ENCODE assay signal across 8 mouse cellular contexts in genomic region chr13:21259171-21259631, GRCm38 (mm10). TPM values are rescaled to one million over a fixed set of nuclear protein-coding genes. Genes with fewer than 3 reads are reported as not detected.
DNase-seq lines count a peak whose midpoint lies in the region; ATAC-seq and TF ChIP-seq lines count a peak whose summit lies in the region.

No protein-coding gene starts in this region.

- H3K4me1 ChIP-seq in kidney, embryonic 16.5 days (ENCODE audit: insufficient read depth, low read length), result peaks cover 10% of the 10 kb centered on the region
- peaks cover 14% of the 10 kb centered on the region; the same call in 1 of the 2 replicates for H3K4me1 ChIP-seq in forebrain, embryonic 15.5 days
- peaks cover 8% of the 10 kb centered on the region for H3K4me1 ChIP-seq in liver, postnatal 0 days (ENCODE audit: insufficient read depth)

- H3K9ac ChIP-seq in kidney, embryonic 16.5 days (replicated peaks; ENCODE audit: low read length), result peak overlapping the region; percentile 36
- peak overlapping the region; percentile 62 for H3K9ac ChIP-seq in forebrain, embryonic 15.5 days (replicated peaks)
- H3K9ac ChIP-seq in liver, postnatal 0 days (replicated peaks), result no peak overlapping the region

- no peak for TF ChIP-seq EP300 in liver, postnatal 0 days (IDR thresholded peaks at IDR 0.05; ENCODE audit: low read depth)

- TF ChIP-seq CTCF in brain, embryonic 14.5 days (IDR thresholded peaks at IDR 0.05; ENCODE audit: borderline replicate concordance, extremely low read depth, insufficient read depth, insufficient read length), result no peak
- TF ChIP-seq CTCF in liver, postnatal 0 days (IDR thresholded peaks at IDR 0.05; ENCODE audit: low read depth), result no peak

- no peaks in the 10 kb centered on the region for H3K9me3 ChIP-seq in kidney, embryonic 16.5 days (ENCODE audit: low read length)
- H3K9me3 ChIP-seq in forebrain, embryonic 15.5 days, result no peaks in the 10 kb centered on the region
- no peaks in the 10 kb centered on the region for H3K9me3 ChIP-seq in liver, postnatal 0 days (ENCODE audit: low read length)

- under 1% methylated on average over 15 of the region's 15 CpGs for WGBS in kidney, embryonic 16.5 days
- under 1% methylated on average over 15 of the region's 15 CpGs for WGBS in forebrain, embryonic 15.5 days
- WGBS in liver, postnatal 0 days (ENCODE audit: insufficient replicate concordance), result 2% methylated on average over 15 of the region's 15 CpGs

- peak overlapping the region; percentile 69 for H3K4me2 ChIP-seq in kidney, embryonic 16.5 days (replicated peaks; ENCODE audit: low read depth, low read length)
- H3K4me2 ChIP-seq in forebrain, embryonic 15.5 days (replicated peaks), result peak overlapping the region; percentile 50
- H3K4me2 ChIP-seq in liver, postnatal 0 days (ENCODE audit: low read depth, low read length), result peak overlapping the region; percentile 62

- peak overlapping the region; percentile 57 for H3K4me3 ChIP-seq in kidney, embryonic 16.5 days (ENCODE audit: low read length)
- peak overlapping the region; percentile 56 for H3K4me3 ChIP-seq in forebrain, embryonic 15.5 days
- H3K4me3 ChIP-seq in liver, postnatal 0 days (ENCODE audit: low read depth, low read length), result peak overlapping the region; percentile 30

- H3K36me3 ChIP-seq in kidney, embryonic 16.5 days (ENCODE audit: insufficient read depth, low read length), result no peaks in the 10 kb centered on the region
- H3K36me3 ChIP-seq in forebrain, embryonic 15.5 days, result no peaks in the 10 kb centered on the region
- H3K36me3 ChIP-seq in liver, postnatal 0 days (replicated peaks; ENCODE audit: insufficient read depth, low read length), result no peaks in the 10 kb centered on the region

- H3K27me3 ChIP-seq in kidney, embryonic 16.5 days (ENCODE audit: insufficient read depth, low read length), result peaks cover 14% of the 10 kb centered on the region
- H3K27me3 ChIP-seq in forebrain, embryonic 15.5 days, result peaks cover 14% of the 10 kb centered on the region; the same call in 1 of the 2 replicates
- H3K27me3 ChIP-seq in liver, postnatal 0 days (ENCODE audit: insufficient read depth, low read length), result 0 out of 2 replicates have a peak, but pooled peaks cover 12% of the 10 kb centered on the region

- no peak; the same call in 1 of the 2 replicates for ATAC-seq in kidney, embryonic 16.5 days (ENCODE audit: low FRiP score, low TSS enrichment)
- peak; percentile 38 for ATAC-seq in forebrain, embryonic 15.5 days (replicated peaks)
- ATAC-seq in liver, postnatal 0 days, result no peak
- ATAC-seq in monocyte, adult 5-6 weeks (replicated peaks; ENCODE audit: insufficient number of reproducible peaks, low FRiP score, low TSS enrichment, poor library complexity, severe bottlenecking), result no peak

- no peak overlapping the region for H3K27ac ChIP-seq in kidney, embryonic 16.5 days (ENCODE audit: low read length)
- H3K27ac ChIP-seq in forebrain, embryonic 15.5 days (replicated peaks), result peak overlapping the region; percentile 81
- H3K27ac ChIP-seq in liver, postnatal 0 days (ENCODE audit: low read depth), result no peak overlapping the region

- TF ChIP-seq POLR2A in brain, embryonic 14.5 days (IDR thresholded peaks at IDR 0.05; ENCODE audit: borderline replicate concordance, extremely low read depth, insufficient read depth, insufficient read length, poor library complexity, severe bottlenecking), result no peak

- DNase-seq in kidney, postnatal 36 days, result no peak
- peak; percentile 65 for DNase-seq in brain, embryonic 14.5 days (ENCODE audit: low read depth)
- DNase-seq in liver, postnatal 0 days, result no peak
- no peak for DNase-seq in adipocyte (ENCODE audit: low spot score)
- no peak for DNase-seq in kidney, postnatal 14 days

RNA-seq across cellular contexts. Expression of gene Gpx5, which starts 33.3 kb away (rescaled TPM):
- polyA plus RNA-seq in kidney, embryonic 16.5 days (2015; fragmentation: Nextera tagmentation; extraction: Ambion mirVana), result not detected in 2 replicates
- polyA plus RNA-seq in brain, embryonic 14.5 days (2012; rRNA removed), result 0.08 TPM in 2 replicates
- polyA plus RNA-seq in forebrain, embryonic 15.5 days (2015; fragmentation: Nextera tagmentation; extraction: Ambion mirVana), result not detected in 2 replicates
- not detected in 2 replicates for polyA plus RNA-seq in liver, postnatal 0 days (2015; fragmentation: Nextera tagmentation; extraction: Ambion mirVana)
- not detected in 3 replicates for total RNA-seq in monocyte, adult 5-6 weeks (2017)

RNA-seq across cellular contexts. Expression of gene Gpx6, which starts 52.7 kb away (rescaled TPM):
- 10.7 and 11.8 TPM in 2 replicates for polyA plus RNA-seq in kidney, embryonic 16.5 days (2015; fragmentation: Nextera tagmentation; extraction: Ambion mirVana)
- 0.11 TPM in 1 of 2 replicates, not detected in the other for polyA plus RNA-seq in brain, embryonic 14.5 days (2012; rRNA removed)
- not detected in 2 replicates for polyA plus RNA-seq in forebrain, embryonic 15.5 days (2015; fragmentation: Nextera tagmentation; extraction: Ambion mirVana)
- 0.08 and 0.18 TPM in 2 replicates for polyA plus RNA-seq in liver, postnatal 0 days (2015; fragmentation: Nextera tagmentation; extraction: Ambion mirVana)
- total RNA-seq in monocyte, adult 5-6 weeks (2017), result not detected in 3 replicates
